Mouse (Mus musculus): ENCODE results near the gene Vim.
"Not testable (repeated sequence)": the region's sequence is repeated elsewhere in the genome, so short reads cannot be mapped to it uniquely, and the experiment has no call there.

- TF ChIP-seq CTCF (IDR thresholded peaks at IDR 0.05; ENCODE audit: borderline replicate concordance, insufficient read depth, low read depth, low read length); POLR2A (IDR thresholded peaks at IDR 0.05; ENCODE audit: borderline replicate concordance, insufficient read depth, low read length): not testable (repeated sequence)
Observed at GRCm38 (mm10) chr2:13603636-13604035, 29.9 kb downstream of the Vim start.
